Mouse (Mus musculus) ES-Bruce4 (cell line): ENCODE measurements around the gene Rhod. TPM values are rescaled to one million over a fixed set of nuclear protein-coding genes. Genes with fewer than 3 reads are reported as not detected.

Source experiments
- H3K27ac ChIP-seq: 2 replicates; pipeline ENCODE4 v1.5.1; 2012; ENCODE audit warnings: low read length, inconsistent platforms; ENCODE audit not compliant: insufficient read depth
- H3K27me3 ChIP-seq: 2 replicates; pipeline ENCODE4 v1.6.1; 2012; ENCODE audit warnings: mild to moderate bottlenecking, low read length, inconsistent platforms; ENCODE audit not compliant: control insufficient read depth, poor library complexity, insufficient read depth, severe bottlenecking
- H3K36me3 ChIP-seq: 2 replicates; pipeline ENCODE4 v1.6.1; 2012; ENCODE audit warnings: inconsistent platforms, mild to moderate bottlenecking, low read length, moderate library complexity; ENCODE audit not compliant: control insufficient read depth, poor library complexity, insufficient read depth, severe bottlenecking
- H3K4me1 ChIP-seq: one replicate; pipeline ENCODE4 v1.8.1; 2011; ENCODE audit warnings: low read length; ENCODE audit not compliant: control insufficient read depth, insufficient read depth
- H3K4me3 ChIP-seq: 2 replicates; pipeline ENCODE4 v1.5.1; 2011; ENCODE audit warnings: low read depth, mild to moderate bottlenecking, low read length
- H3K9ac ChIP-seq: 2 replicates; pipeline ENCODE4 v1.6.1; 2012; ENCODE audit warnings: low read depth, mild to moderate bottlenecking, inconsistent platforms; ENCODE audit not compliant: poor library complexity, severe bottlenecking
- H3K9me3 ChIP-seq: replicated peaks from 2 replicates; pipeline ENCODE4 v1.6.1; 2012; ENCODE audit warnings: mild to moderate bottlenecking, low read length, inconsistent platforms; ENCODE audit not compliant: control insufficient read depth, poor library complexity, insufficient read depth, severe bottlenecking
- CTCF ChIP-seq: IDR thresholded peaks from one replicate; pipeline ENCODE4 v1.8.1; 2011; ENCODE audit warnings: low read depth, low read length
- EP300 ChIP-seq: IDR thresholded peaks from 2 replicates; pipeline ENCODE4 v1.6.1; 2011; ENCODE audit warnings: low read depth, low read length; ENCODE audit not compliant: insufficient read depth
- POLR2A ChIP-seq: IDR thresholded peaks from one replicate; pipeline ENCODE4 v1.8.1; 2011; ENCODE audit warnings: low read length; ENCODE audit not compliant: insufficient read depth
- polyA plus RNA-seq: library from polyadenylated mRNA; stranded (reverse); fragments of >200 nt; gene quantifications from 2 replicates; pipeline ENCODE4 v1.2.4, GENCODE M21; 2011; ENCODE audit warnings: low read depth; ENCODE audit not compliant: missing spikeins, insufficient read depth, insufficient read length

Rhod gene
- polyA plus RNA-seq: 12.4 and 16.9 TPM in 2 replicates

DNA sequence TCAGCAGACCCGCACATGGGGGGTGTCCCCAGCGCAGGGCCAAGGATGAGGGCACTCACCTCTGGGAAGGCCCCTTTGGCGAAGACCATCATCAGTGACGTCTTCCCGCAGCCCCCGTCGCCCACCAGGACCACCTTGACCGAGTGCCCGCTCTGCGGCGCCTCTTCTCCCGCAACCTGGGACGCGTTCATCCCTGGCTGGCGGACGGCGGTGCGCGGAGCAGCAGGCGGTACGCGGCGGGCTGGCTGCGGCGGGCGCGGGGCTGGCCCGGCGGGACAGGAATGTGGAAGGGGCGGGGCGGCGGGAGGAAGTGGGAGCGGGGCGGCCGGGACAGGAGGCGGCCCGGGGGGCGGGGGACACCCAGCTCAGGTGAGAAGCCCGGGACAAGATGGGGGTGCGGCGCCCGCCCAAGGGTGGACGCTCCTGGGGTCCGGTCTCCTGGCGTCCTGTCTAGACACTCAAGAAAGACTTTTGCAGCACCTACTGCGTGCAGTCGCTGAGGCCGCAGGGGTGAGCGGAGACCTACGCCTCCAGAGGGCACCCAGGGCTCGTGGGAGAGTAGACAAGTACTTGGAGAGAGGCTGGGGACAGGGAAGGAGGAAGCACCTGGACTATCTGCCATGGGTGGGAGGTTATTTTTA lies at the start of gene Rhod:
Rhod (minus strand) TSS at position 272 of the 641 bp plus-strand sequence.
- TF ChIP-seq POLR2A (no peak), CTCF (no peak), EP300 (no peak)
- H3K36me3 ChIP-seq: 0 out of 2 replicates have a peak, but pooled peaks cover 3% of the 10 kb centered on the region
- H3K4me3 ChIP-seq: peak within 1 kb of the TSS; percentile 92
- no peaks in the 10 kb centered on the region for H3K9me3 ChIP-seq
- H3K4me1 ChIP-seq: peaks cover 4% of the 10 kb centered on the region
- H3K9ac ChIP-seq: peak within 1 kb of the TSS; percentile 80
- H3K27ac ChIP-seq: peak within 1 kb of the TSS; percentile 39
- no peaks in the 10 kb centered on the region for H3K27me3 ChIP-seq

GRCm38 (mm10) chr19:4487877-4488276 lies 48.6 kb upstream of the Rhod start:
- no peak overlapping the region for H3K27ac ChIP-seq
- no peaks in the 10 kb centered on the region for H3K36me3 ChIP-seq

DNA sequence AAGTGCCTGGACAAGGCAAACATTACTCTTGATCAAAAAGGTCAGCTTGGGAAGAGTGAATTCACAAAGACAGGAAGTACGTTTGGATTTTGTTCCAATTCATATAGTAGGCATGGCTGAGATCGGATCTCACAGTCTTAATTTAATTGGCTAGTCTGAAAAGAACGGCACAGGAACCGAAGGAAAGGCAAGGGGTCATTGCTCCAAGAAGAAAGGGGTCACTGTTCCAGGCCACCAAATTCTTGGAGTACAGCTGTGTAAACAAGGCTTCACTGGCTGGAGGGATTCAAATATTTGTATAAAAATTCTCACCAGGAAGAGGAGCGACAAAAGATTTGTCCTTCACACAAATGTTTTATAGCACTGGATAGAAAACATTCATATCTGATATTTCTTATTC lies 45.8 kb upstream of the Rhod start:
- no peak for TF ChIP-seq POLR2A
- no peak for TF ChIP-seq EP300
- TF ChIP-seq CTCF: no peak
- no peaks in the 10 kb centered on the region for H3K9me3 ChIP-seq
- no peaks in the 10 kb centered on the region for H3K27me3 ChIP-seq
- no peak overlapping the region for H3K9ac ChIP-seq
- H3K4me3 ChIP-seq: no peak overlapping the region
- no peaks in the 10 kb centered on the region for H3K4me1 ChIP-seq
- no peaks in the 10 kb centered on the region for H3K36me3 ChIP-seq
- no peak overlapping the region for H3K27ac ChIP-seq

More at GRCm38 (mm10) chr19:4487877-4488276, 48.6 kb upstream of the Rhod start:
- Histone ChIP-seq H3K9ac (no peak overlapping the region), H3K27me3 (no peaks in the 10 kb centered on the region), H3K4me3 (no peak overlapping the region), H3K9me3 (no peaks in the 10 kb centered on the region), H3K4me1 (no peaks in the 10 kb centered on the region)
- TF ChIP-seq CTCF (no peak), EP300 (no peak), POLR2A (no peak)

DNA sequence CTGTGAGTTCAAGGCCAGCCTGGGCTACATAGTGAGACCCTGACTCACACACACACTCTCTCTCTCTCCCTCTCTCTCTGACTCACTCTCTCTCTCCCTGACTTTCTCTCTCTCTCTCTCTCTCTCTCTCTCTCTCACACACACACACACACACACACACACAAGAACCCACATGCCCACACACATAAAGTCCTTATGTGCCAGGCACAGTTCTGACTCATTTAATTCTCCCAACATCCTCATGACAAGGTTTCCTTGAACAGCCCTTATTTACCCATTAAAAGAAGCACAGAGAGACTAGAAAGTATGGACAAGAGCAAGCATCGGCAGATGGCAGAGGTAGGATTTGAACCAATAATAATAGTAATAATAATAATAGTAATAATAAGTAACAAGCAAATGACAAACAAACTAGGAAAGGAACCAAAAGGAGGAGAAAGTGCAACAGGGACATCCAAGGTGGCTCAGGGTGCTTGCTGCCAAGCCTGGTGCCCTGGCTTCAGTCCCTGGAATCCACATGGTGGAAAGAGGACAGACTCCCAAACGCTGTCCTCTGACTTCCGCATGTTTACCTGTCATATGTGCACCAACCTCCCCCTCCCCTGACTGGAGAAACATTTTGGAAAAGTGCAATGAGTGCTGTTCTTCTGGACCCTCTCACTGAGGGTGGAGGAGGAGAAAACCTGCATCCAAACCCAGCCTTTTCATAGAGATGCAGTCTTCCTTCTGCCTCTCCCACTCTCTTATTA lies 43.1 kb upstream of the Rhod start:
- no peak for TF ChIP-seq POLR2A
- no peak for TF ChIP-seq EP300
- TF ChIP-seq CTCF: no peak
- H3K4me3 ChIP-seq: no peak overlapping the region
- H3K4me1 ChIP-seq: no peaks in the 10 kb centered on the region
- no peaks in the 10 kb centered on the region for H3K9me3 ChIP-seq
- no peak overlapping the region for H3K27ac ChIP-seq
- no peak overlapping the region for H3K9ac ChIP-seq
- no peaks in the 10 kb centered on the region for H3K27me3 ChIP-seq
- H3K36me3 ChIP-seq: no peaks in the 10 kb centered on the region

GRCm38 (mm10) chr19:4481326-4481725 lies 42.1 kb upstream of the Rhod start:
- H3K27ac ChIP-seq: no peak overlapping the region
- no peak for TF ChIP-seq EP300
- TF ChIP-seq CTCF: no peak
- no peak for TF ChIP-seq POLR2A
- no peak overlapping the region for H3K4me3 ChIP-seq
- H3K36me3 ChIP-seq: no peaks in the 10 kb centered on the region
- H3K9me3 ChIP-seq: no peaks in the 10 kb centered on the region
- H3K4me1 ChIP-seq: no peaks in the 10 kb centered on the region
- H3K9ac ChIP-seq: no peak overlapping the region
- 0 out of 2 replicates have a peak, but pooled peaks cover 2% of the 10 kb centered on the region for H3K27me3 ChIP-seq

DNA sequence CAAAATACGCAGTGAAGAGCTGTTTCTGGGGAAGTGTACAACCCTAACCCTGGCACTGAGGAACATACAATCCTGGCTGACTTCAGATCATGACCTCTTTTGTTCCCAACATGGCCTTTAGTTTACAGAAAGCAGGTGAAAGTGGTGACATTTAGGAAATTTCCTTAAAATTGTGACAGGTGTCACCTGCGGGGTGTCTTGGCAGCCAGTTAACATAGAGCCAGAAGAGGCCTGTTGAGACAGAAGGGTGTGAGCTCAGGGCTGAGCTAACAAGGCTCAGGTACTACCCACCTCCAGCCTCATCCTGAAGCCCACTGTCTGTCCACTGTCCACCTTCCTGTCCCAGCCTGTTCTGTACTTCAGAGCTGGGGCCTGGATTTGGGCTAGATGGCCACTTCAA lies 40.8 kb upstream of the Rhod start:
- Histone ChIP-seq H3K27me3 (0 out of 2 replicates have a peak, but pooled peaks cover 2% of the 10 kb centered on the region), H3K27ac (no peak overlapping the region), H3K36me3 (no peaks in the 10 kb centered on the region), H3K4me1 (no peaks in the 10 kb centered on the region), H3K9me3 (no peaks in the 10 kb centered on the region), H3K4me3 (no peak overlapping the region), H3K9ac (no peak overlapping the region)
- TF ChIP-seq EP300 (no peak), POLR2A (no peak), CTCF (no peak)
